15 mouse cellular contexts compared by ENCODE assay signal in the genomic region with DNA sequence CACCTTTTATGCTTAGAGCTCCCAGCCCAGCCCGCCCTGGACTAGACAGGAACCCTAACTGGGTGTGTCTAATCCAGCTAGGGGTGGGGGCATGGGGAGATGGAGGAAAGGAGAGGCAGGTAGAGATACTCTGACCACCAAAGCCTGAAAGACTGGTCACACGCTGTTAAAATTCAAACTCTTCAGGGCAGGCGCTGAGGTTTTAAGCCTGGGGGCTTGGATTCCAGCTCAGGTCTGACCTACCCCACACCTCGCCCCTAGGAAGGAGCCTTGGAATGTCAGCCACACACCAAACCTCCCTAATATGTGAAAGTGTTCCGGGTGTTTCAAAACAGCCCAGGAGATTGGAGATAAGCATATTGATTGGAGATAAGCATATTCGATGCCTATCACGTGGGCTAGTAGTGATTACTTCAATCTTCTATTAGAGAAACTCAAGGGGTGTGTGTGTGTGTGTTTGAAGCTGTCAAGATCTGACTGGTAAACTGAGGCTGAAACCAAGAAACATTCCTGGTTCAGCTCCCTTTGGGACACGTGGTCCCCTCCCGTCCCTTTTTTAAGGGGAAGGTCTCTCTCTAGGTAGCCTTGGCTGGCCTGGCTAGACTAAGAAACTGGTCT. TPM values are rescaled to one million over a fixed set of nuclear protein-coding genes. Genes with fewer than 3 reads are reported as not detected.
A peak's percentile ranks its signal among the peaks of the same experiment; 100 is the strongest.
DNase-seq lines count a peak whose midpoint lies in the region; ATAC-seq and TF ChIP-seq lines count a peak whose summit lies in the region.
"Had no signal": no experiment of that assay in that cellular context is flagged by ENCODE, and none has a peak within 500 bp of the region (broad histone marks: within the 10 kb centered on the region; RNA-seq: fewer than 3 reads in every experiment).

No protein-coding gene starts in this region.

- peaks cover 13% of the 10 kb centered on the region for H3K36me3 ChIP-seq in lung, embryonic 15.5 days
- peaks cover 8% of the 10 kb centered on the region for H3K36me3 ChIP-seq in limb, embryonic 10.5 days
- 0 out of 2 replicates have a peak, but pooled peaks cover 4% of the 10 kb centered on the region for H3K36me3 ChIP-seq in stomach, embryonic 14.5 days (ENCODE audit: control insufficient read depth, insufficient read depth, low read length)

- peak overlapping the region; percentile 97 for H3K27ac ChIP-seq in gastrocnemius, adult 2 months
- H3K27ac ChIP-seq in lung, embryonic 15.5 days, result peak overlapping the region; percentile 71; the same call in 1 of the 2 replicates
- 0 out of 2 replicates have a peak overlapping the region, but pooled peaks have one; percentile 56 for H3K27ac ChIP-seq in limb, embryonic 10.5 days
- H3K27ac ChIP-seq in stomach, embryonic 14.5 days (ENCODE audit: low read length), result peak overlapping the region; percentile 64; the same call in 1 of the 2 replicates

- no peak for ATAC-seq in lung, embryonic 15.5 days (ENCODE audit: borderline replicate concordance, extremely low read depth, low FRiP score, low TSS enrichment)
- ATAC-seq in stomach, embryonic 14.5 days (ENCODE audit: insufficient number of reproducible peaks, insufficient read depth, low FRiP score, low read depth), result no peak
- ATAC-seq: forebrain, postnatal 0 days had no signal

- peaks cover 79% of the 10 kb centered on the region for H3K4me1 ChIP-seq in lung, embryonic 15.5 days
- peaks cover 76% of the 10 kb centered on the region for H3K4me1 ChIP-seq in limb, embryonic 10.5 days
- peaks cover 73% of the 10 kb centered on the region for H3K4me1 ChIP-seq in stomach, embryonic 14.5 days (ENCODE audit: control insufficient read depth, insufficient read depth, low read length)

- H3K4me2 ChIP-seq in lung, embryonic 15.5 days, result peak overlapping the region; percentile 25
- no peak overlapping the region for H3K4me2 ChIP-seq in stomach, embryonic 14.5 days (replicated peaks; ENCODE audit: low read depth, low read length)

- no peaks in the 10 kb centered on the region for H3K9me3 ChIP-seq in lung, embryonic 15.5 days
- H3K9me3 ChIP-seq in limb, embryonic 10.5 days (replicated peaks), result no peaks in the 10 kb centered on the region
- no peaks in the 10 kb centered on the region for H3K9me3 ChIP-seq in stomach, embryonic 14.5 days (ENCODE audit: control insufficient read depth, low read depth, low read length)

- intact Hi-C loops in gastrocnemius, adult 2 months (cut with DNase I), result no loop called here
- intact Hi-C loops in gastrocnemius, postnatal 36 days (cut with DNase I), result no loop called here

- no peak for DNase-seq in gastrocnemius, adult 2 months
- no peak for DNase-seq in gastrocnemius, postnatal 36 days
- no peak for DNase-seq in lung, postnatal 14 days
- DNase-seq in limb, embryonic 10.5 days (ENCODE audit: low spot score), result no peak
- DNase-seq in frontal cortex, postnatal 10 days (ENCODE audit: low spot score in 2 of 2), result no peak
- DNase-seq in thymus, postnatal 10 days (ENCODE audit: low spot score in 2 of 2), result no peak
- DNase-seq: cerebellum, postnatal 14 days; forebrain, postnatal 0 days; layer of hippocampus, adult 9-11 months had no signal

- H3K4me3 ChIP-seq in gastrocnemius, adult 2 months, result peak overlapping the region; percentile 55
- no peak overlapping the region for H3K4me3 ChIP-seq in lung, embryonic 15.5 days
- no peak overlapping the region for H3K4me3 ChIP-seq in limb, embryonic 10.5 days
- H3K4me3 ChIP-seq in stomach, embryonic 14.5 days (ENCODE audit: low read depth, low read length), result no peak overlapping the region

- no peak for TF ChIP-seq CTCF in gastrocnemius, adult 2 months (IDR thresholded peaks at IDR 0.05)

- H3K27me3 ChIP-seq in lung, embryonic 15.5 days, result no peaks in the 10 kb centered on the region
- H3K27me3 ChIP-seq in limb, embryonic 10.5 days (ENCODE audit: low read depth, poor library complexity, severe bottlenecking), result peaks cover 53% of the 10 kb centered on the region
- no peaks in the 10 kb centered on the region for H3K27me3 ChIP-seq in stomach, embryonic 14.5 days (ENCODE audit: control insufficient read depth, insufficient read depth, low read length)
- H3K27me3 ChIP-seq: Patski had no signal

- 63% methylated on average over 9 of the region's 9 CpGs for WGBS in lung, embryonic 15.5 days
- 79% methylated on average over 9 of the region's 9 CpGs for WGBS in limb, embryonic 10.5 days
- WGBS in stomach, embryonic 14.5 days, result 69% methylated on average over 9 of the region's 9 CpGs

- no peak overlapping the region for H3K9ac ChIP-seq in lung, embryonic 15.5 days
- no peak overlapping the region for H3K9ac ChIP-seq in stomach, embryonic 14.5 days (replicated peaks; ENCODE audit: low read depth, low read length)
- H3K9ac ChIP-seq: forebrain, postnatal 0 days had no signal

RNA-seq across cellular contexts. Expression of gene Sdc4, which starts 10.3 kb away (rescaled TPM):
- 10 to 100 TPM; 39.8 to 95.4 TPM for total RNA-seq in gastrocnemius, adult 2 months (2021)
- total RNA-seq in gastrocnemius, postnatal 36 days (2021), result 10 to 100 TPM; 36.5 to 50.3 TPM
- 161 and 178 TPM in 2 replicates for polyA plus RNA-seq in lung, embryonic 15.5 days (2015; fragmentation: Nextera tagmentation; extraction: Ambion mirVana)
- 22.1 and 24.2 TPM in 2 replicates for polyA plus RNA-seq in limb, embryonic 10.5 days (2016; fragmentation: Nextera tagmentation; extraction: Ambion mirVana)
- polyA plus RNA-seq in stomach, embryonic 14.5 days (2014; fragmentation: Nextera tagmentation; extraction: Ambion mirVana), result 104 and 120 TPM in 2 replicates

RNA-seq across cellular contexts. Expression of gene Sys1, which starts 23.4 kb away (rescaled TPM):
- total RNA-seq in gastrocnemius, adult 2 months (2021), result 10 to 100 TPM; 21.7 to 24.7 TPM
- 10 to 100 TPM; 17.2 to 20.3 TPM for total RNA-seq in gastrocnemius, postnatal 36 days (2021)
- 65.8 and 69.0 TPM in 2 replicates for polyA plus RNA-seq in lung, embryonic 15.5 days (2015; fragmentation: Nextera tagmentation; extraction: Ambion mirVana)
- 54.4 and 54.5 TPM in 2 replicates for polyA plus RNA-seq in limb, embryonic 10.5 days (2016; fragmentation: Nextera tagmentation; extraction: Ambion mirVana)
- polyA plus RNA-seq in stomach, embryonic 14.5 days (2014; fragmentation: Nextera tagmentation; extraction: Ambion mirVana), result 65.0 and 67.6 TPM in 2 replicates

RNA-seq across cellular contexts. Expression of gene Gm20458, which starts 27.4 kb away (rescaled TPM):
- total RNA-seq in gastrocnemius, adult 2 months (2021), result 1 to 10 TPM; 7.6 to 9.4 TPM
- total RNA-seq in gastrocnemius, postnatal 36 days (2021), result 1 to 10 TPM; 2.5 to 5.3 TPM
- polyA plus RNA-seq in lung, embryonic 15.5 days (2015; fragmentation: Nextera tagmentation; extraction: Ambion mirVana), result 17.1 and 17.6 TPM in 2 replicates
- polyA plus RNA-seq in limb, embryonic 10.5 days (2016; fragmentation: Nextera tagmentation; extraction: Ambion mirVana), result 2.2 and 3.2 TPM in 2 replicates
- 7.0 and 19.1 TPM in 2 replicates for polyA plus RNA-seq in stomach, embryonic 14.5 days (2014; fragmentation: Nextera tagmentation; extraction: Ambion mirVana)
- total RNA-seq: megakaryocyte, adult 5-6 weeks; neutrophil, adult 5-6 weeks had no signal

RNA-seq across cellular contexts. Expression of gene Matn4, which starts 28.4 kb away (rescaled TPM):
- total RNA-seq in gastrocnemius, adult 2 months (2021), result 1 to 10 TPM in 1 of 2 experiments, under 1 TPM in 1; 0.56 to 1.7 TPM
- total RNA-seq in gastrocnemius, postnatal 36 days (2021), result 1 to 10 TPM; 1.5 to 1.7 TPM
- polyA plus RNA-seq in lung, embryonic 15.5 days (2015; fragmentation: Nextera tagmentation; extraction: Ambion mirVana), result 41.3 and 42.7 TPM in 2 replicates
- polyA plus RNA-seq in limb, embryonic 10.5 days (2016; fragmentation: Nextera tagmentation; extraction: Ambion mirVana), result 0.15 and 3.0 TPM in 2 replicates
- polyA plus RNA-seq in stomach, embryonic 14.5 days (2014; fragmentation: Nextera tagmentation; extraction: Ambion mirVana), result 1.1 and 2.0 TPM in 2 replicates
- total RNA-seq: megakaryocyte, adult 5-6 weeks; neutrophil, adult 5-6 weeks had no signal

RNA-seq across cellular contexts. Expression of gene Rbpjl, which starts 30.4 kb away (rescaled TPM):
- not detected for total RNA-seq in gastrocnemius, adult 2 months (2021)
- not detected for total RNA-seq in gastrocnemius, postnatal 36 days (2021)
- 9.4 and 10.7 TPM in 2 replicates for polyA plus RNA-seq in lung, embryonic 15.5 days (2015; fragmentation: Nextera tagmentation; extraction: Ambion mirVana)
- 0.03 TPM in 1 of 2 replicates, not detected in the other for polyA plus RNA-seq in limb, embryonic 10.5 days (2016; fragmentation: Nextera tagmentation; extraction: Ambion mirVana)
- 0.14 and 6.6 TPM in 2 replicates for polyA plus RNA-seq in stomach, embryonic 14.5 days (2014; fragmentation: Nextera tagmentation; extraction: Ambion mirVana)
- total RNA-seq: forebrain, postnatal 0 days; megakaryocyte, adult 5-6 weeks had no signal
- polyA plus RNA-seq: hindbrain, embryonic 11.5 days had no signal
